Comparison of ENCODE assay signal across 7 mouse cellular contexts in genomic region chr10:127196392-127196791, GRCm38 (mm10). TPM values are rescaled to one million over a fixed set of nuclear protein-coding genes. Genes with fewer than 3 reads are reported as not detected.
DNase-seq lines count a peak whose midpoint lies in the region; ATAC-seq and TF ChIP-seq lines count a peak whose summit lies in the region.

No protein-coding gene starts in this region.

- no peak for TF ChIP-seq CTCF in brain, embryonic 14.5 days (IDR thresholded peaks at IDR 0.05; ENCODE audit: borderline replicate concordance, extremely low read depth, insufficient read depth, insufficient read length)
- TF ChIP-seq CTCF in stomach, postnatal 0 days (IDR thresholded peaks at IDR 0.05; ENCODE audit: low read depth) = no peak

- H3K27me3 ChIP-seq in forebrain, embryonic 13.5 days = no peaks in the 10 kb centered on the region
- no peaks in the 10 kb centered on the region for H3K27me3 ChIP-seq in stomach, postnatal 0 days (ENCODE audit: control insufficient read depth, insufficient read depth, low read length)

- peak overlapping the region; percentile 73 for H3K4me2 ChIP-seq in forebrain, embryonic 13.5 days
- peak overlapping the region; percentile 97 for H3K4me2 ChIP-seq in stomach, postnatal 0 days (replicated peaks; ENCODE audit: low read depth)

- peak; percentile 43 for ATAC-seq in forebrain, embryonic 13.5 days
- peak; percentile 78 for ATAC-seq in stomach, postnatal 0 days (ENCODE audit: low FRiP score, low TSS enrichment)

- H3K9ac ChIP-seq in forebrain, embryonic 13.5 days = peak overlapping the region; percentile 96
- no peak overlapping the region for H3K9ac ChIP-seq in stomach, postnatal 0 days (ENCODE audit: low read length)

- TF ChIP-seq EP300 in stomach, postnatal 0 days (optimal IDR thresholded peaks at IDR 0.05) = no peak

- peak overlapping the region; percentile 91; the same call in 1 of the 2 replicates for H3K27ac ChIP-seq in forebrain, embryonic 13.5 days
- peak overlapping the region; percentile 94 for H3K27ac ChIP-seq in stomach, postnatal 0 days (replicated peaks)

- peaks cover 62% of the 10 kb centered on the region for H3K36me3 ChIP-seq in forebrain, embryonic 13.5 days (ENCODE audit: poor library complexity, severe bottlenecking)
- peaks cover 5% of the 10 kb centered on the region; the same call in 1 of the 2 replicates for H3K36me3 ChIP-seq in stomach, postnatal 0 days (ENCODE audit: control insufficient read depth, insufficient read depth, low read length)

- DNase-seq in MN1 (ENCODE audit: low spot score) = peak; percentile 93
- peak; percentile 82 for DNase-seq in brain, embryonic 14.5 days (ENCODE audit: low read depth)
- peak; percentile 82 to 86 for DNase-seq in heart, postnatal 10 days
- peak; percentile 75 to 79 for DNase-seq in kidney, postnatal 36 days
- peak; percentile 80 for DNase-seq in lung, postnatal 25 days (ENCODE audit: low spot score)
- peak; percentile 50 for DNase-seq in stomach, postnatal 0 days (ENCODE audit: low spot score)

- H3K9me3 ChIP-seq in forebrain, embryonic 13.5 days (replicated peaks) = no peaks in the 10 kb centered on the region
- H3K9me3 ChIP-seq in stomach, postnatal 0 days (ENCODE audit: control insufficient read depth, low read length) = no peaks in the 10 kb centered on the region

- TF ChIP-seq POLR2A in brain, embryonic 14.5 days (IDR thresholded peaks at IDR 0.05; ENCODE audit: borderline replicate concordance, extremely low read depth, insufficient read depth, insufficient read length, poor library complexity, severe bottlenecking) = no peak

- H3K4me1 ChIP-seq in forebrain, embryonic 13.5 days = peaks cover 17% of the 10 kb centered on the region
- no peaks in the 10 kb centered on the region for H3K4me1 ChIP-seq in stomach, postnatal 0 days (replicated peaks; ENCODE audit: control insufficient read depth, insufficient read depth)

- 6% methylated on average over 5 of the region's 5 CpGs for WGBS in forebrain, embryonic 13.5 days
- WGBS in stomach, postnatal 0 days = 9% methylated on average over 5 of the region's 5 CpGs

- H3K4me3 ChIP-seq in forebrain, embryonic 13.5 days = peak overlapping the region; percentile 90
- H3K4me3 ChIP-seq in stomach, postnatal 0 days (ENCODE audit: low read depth, low read length) = peak overlapping the region; percentile 84

- intact Hi-C loops in heart, postnatal 10 days (cut with DNase I) = loop anchor here (10.0 kb wide), 1 partner anchor 468 kb away; the partner anchor contains the start of genes Nab2 and Nemp1

RNA-seq across cellular contexts. Expression of gene Dtx3, which starts 0.9 kb away (rescaled TPM):
- 405 and 652 TPM in 2 replicates for polyA plus RNA-seq in brain, embryonic 14.5 days (2012; rRNA removed)
- polyA plus RNA-seq in forebrain, embryonic 13.5 days (2015; fragmentation: Nextera tagmentation; extraction: Ambion mirVana) = 150 and 155 TPM in 2 replicates
- total RNA-seq in heart, postnatal 10 days (2021) = 10 to 100 TPM; 48.4 to 52.2 TPM
- polyA plus RNA-seq in stomach, postnatal 0 days (2015; fragmentation: Nextera tagmentation; extraction: Ambion mirVana) = 27.8 and 32.9 TPM in 2 replicates

RNA-seq across cellular contexts. Expression of gene Arhgef25, which starts 6.5 kb away (rescaled TPM):
- 66.7 and 98.2 TPM in 2 replicates for polyA plus RNA-seq in brain, embryonic 14.5 days (2012; rRNA removed)
- polyA plus RNA-seq in forebrain, embryonic 13.5 days (2015; fragmentation: Nextera tagmentation; extraction: Ambion mirVana) = 24.3 and 25.8 TPM in 2 replicates
- total RNA-seq in heart, postnatal 10 days (2021) = 10 to 100 TPM; 20.8 to 21.0 TPM
- 25.3 and 29.7 TPM in 2 replicates for polyA plus RNA-seq in stomach, postnatal 0 days (2015; fragmentation: Nextera tagmentation; extraction: Ambion mirVana)

RNA-seq across cellular contexts. Expression of gene Pip4k2c, which starts 15.0 kb away (rescaled TPM):
- 20.2 and 24.7 TPM in 2 replicates for polyA plus RNA-seq in brain, embryonic 14.5 days (2012; rRNA removed)
- 18.8 and 19.5 TPM in 2 replicates for polyA plus RNA-seq in forebrain, embryonic 13.5 days (2015; fragmentation: Nextera tagmentation; extraction: Ambion mirVana)
- total RNA-seq in heart, postnatal 10 days (2021) = 10 to 100 TPM; 26.4 to 28.7 TPM
- 23.2 and 26.0 TPM in 2 replicates for polyA plus RNA-seq in stomach, postnatal 0 days (2015; fragmentation: Nextera tagmentation; extraction: Ambion mirVana)

RNA-seq across cellular contexts. Expression of gene Slc26a10, which starts 15.9 kb away (rescaled TPM):
- 1.1 and 2.6 TPM in 2 replicates for polyA plus RNA-seq in brain, embryonic 14.5 days (2012; rRNA removed)
- polyA plus RNA-seq in forebrain, embryonic 13.5 days (2015; fragmentation: Nextera tagmentation; extraction: Ambion mirVana) = 0.93 and 1.1 TPM in 2 replicates
- total RNA-seq in heart, postnatal 10 days (2021) = 10 to 100 TPM; 40.8 to 48.0 TPM
- 0.70 and 0.76 TPM in 2 replicates for polyA plus RNA-seq in stomach, postnatal 0 days (2015; fragmentation: Nextera tagmentation; extraction: Ambion mirVana)

RNA-seq across cellular contexts. Expression of gene B4galnt1, which starts 31.4 kb away (rescaled TPM):
- 48.7 and 72.4 TPM in 2 replicates for polyA plus RNA-seq in brain, embryonic 14.5 days (2012; rRNA removed)
- polyA plus RNA-seq in forebrain, embryonic 13.5 days (2015; fragmentation: Nextera tagmentation; extraction: Ambion mirVana) = 15.7 and 16.7 TPM in 2 replicates
- total RNA-seq in heart, postnatal 10 days (2021) = 1 to 10 TPM; 3.6 to 3.8 TPM
- polyA plus RNA-seq in stomach, postnatal 0 days (2015; fragmentation: Nextera tagmentation; extraction: Ambion mirVana) = 45.9 and 65.4 TPM in 2 replicates

Comparison
In these comparisons a context has a peak if more than half of its experiments do, and no peak if none do; other contexts are left out.
1. Peak in every context shown above with its lines: DNase-seq, ATAC-seq, H3K4me3 ChIP-seq and H3K27ac ChIP-seq.